Mouse (Mus musculus) midbrain, embryonic 14.5 days (tissue): Measurements from ENCODE around the gene Unk. TPM values are rescaled to one million over a fixed set of nuclear protein-coding genes. Genes with fewer than 3 reads are reported as not detected.
"Not testable (repeated sequence)": the region's sequence is repeated elsewhere in the genome, so short reads cannot be mapped to it uniquely, and the experiment has no call there.

Source experiments
- ATAC-seq: fragments of 200-750 bp; cut with Nextera tagmentation; 2 replicates; pipeline ENCODE4 v1.8.0; 2017; ENCODE audit warnings: moderate number of reproducible peaks, moderate library complexity; ENCODE audit not compliant: low FRiP score, low TSS enrichment
- DNase-seq: peaks from one replicate; pipeline ENCODE4 v3.0.0-alpha.2; 2015
- H3K27ac ChIP-seq: fragments of 300-500 bp; sonication (generic); replicated peaks from 2 replicates; pipeline ENCODE4 v1.5.1; 2014; ENCODE audit warnings: mild to moderate bottlenecking, low read depth, low read length, moderate library complexity
- H3K27me3 ChIP-seq: fragments of 300-500 bp; sonication (generic); 2 replicates; pipeline ENCODE4 v1.6.1; 2014; ENCODE audit warnings: low read length, control low read depth, mixed read lengths; ENCODE audit not compliant: control insufficient read depth, insufficient read depth
- H3K36me3 ChIP-seq: fragments of 300-500 bp; sonication (generic); 2 replicates; pipeline ENCODE4 v1.6.1; 2014; ENCODE audit warnings: low read length, control low read depth; ENCODE audit not compliant: control insufficient read depth, insufficient read depth
- H3K4me1 ChIP-seq: fragments of 300-500 bp; sonication (generic); 2 replicates; pipeline ENCODE4 v1.6.1; 2014; ENCODE audit warnings: mild to moderate bottlenecking, antibody characterized with exemption, low read length, control low read depth; ENCODE audit not compliant: control insufficient read depth, insufficient read depth
- H3K4me2 ChIP-seq: fragments of 300-500 bp; sonication (generic); 2 replicates; pipeline ENCODE4 v1.6.1; 2014; ENCODE audit warnings: mild to moderate bottlenecking, low read length, moderate library complexity
- H3K4me3 ChIP-seq: fragments of 300-500 bp; sonication (generic); replicated peaks from 2 replicates; pipeline ENCODE4 v1.5.1; 2014; ENCODE audit warnings: low read depth, low read length
- H3K9ac ChIP-seq: fragments of 300-500 bp; sonication (generic); replicated peaks from 2 replicates; pipeline ENCODE4 v1.6.1; 2014; ENCODE audit warnings: mild to moderate bottlenecking, low read length, moderate library complexity
- H3K9me3 ChIP-seq: fragments of 300-500 bp; sonication (generic); 2 replicates; pipeline ENCODE4 v1.6.1; 2016; ENCODE audit warnings: low read length, control low read depth, mixed read lengths; ENCODE audit not compliant: control insufficient read depth
- WGBS: fragments of 180-500 bp; shearing (Covaris S2); extraction: QIAGEN DNeasy Blood & Tissue Kit; methylation state at CpG from one replicate; pipeline ENCODE4 v1.1.7; 2014; 5-methylcytosine and 5-hydroxymethylcytosine counted together
- polyA plus RNA-seq: library from polyadenylated mRNA; unstranded; fragments of >200 nt; fragmentation: Nextera tagmentation; extraction: Ambion mirVana; gene quantifications from 2 replicates; pipeline ENCODE4 v1.2.1, GENCODE M21; 2014

Unk gene
- polyA plus RNA-seq, 1 experiment from 2014 or later, result 33.0 TPM

DNA sequence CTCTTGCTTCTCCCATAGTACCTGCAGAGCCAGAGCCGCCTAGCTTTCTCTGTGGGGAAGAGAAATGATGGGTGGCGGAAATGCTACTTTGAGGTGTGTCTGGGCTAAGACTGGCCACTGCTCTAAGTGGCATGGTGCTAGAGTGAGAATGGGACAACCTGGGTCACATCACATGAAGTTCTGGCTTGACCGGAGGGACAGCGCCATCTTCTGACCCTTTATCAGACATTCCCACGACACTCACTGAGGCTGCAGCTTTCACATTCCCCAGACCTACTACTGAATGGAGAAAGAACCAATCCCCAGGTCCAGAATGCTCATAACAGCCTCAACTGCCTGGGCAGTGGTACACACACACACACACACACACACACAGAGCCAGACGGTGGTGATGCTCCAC, 12.0 kb upstream of the Unk start:
- ATAC-seq, result no peak
- Histone ChIP-seq H3K27ac (no peak overlapping the region), H3K4me1 (peaks cover 16% of the 10 kb centered on the region), H3K9ac (no peak overlapping the region), H3K4me2 (no peak overlapping the region), H3K36me3 (peaks cover 27% of the 10 kb centered on the region), H3K4me3 (no peak overlapping the region), H3K9me3 (no peaks in the 10 kb centered on the region), H3K27me3 (no peaks in the 10 kb centered on the region)
- 33% methylated on average over 6 of the region's 6 CpGs for WGBS
- DNase-seq, result peak; percentile 49

DNA sequence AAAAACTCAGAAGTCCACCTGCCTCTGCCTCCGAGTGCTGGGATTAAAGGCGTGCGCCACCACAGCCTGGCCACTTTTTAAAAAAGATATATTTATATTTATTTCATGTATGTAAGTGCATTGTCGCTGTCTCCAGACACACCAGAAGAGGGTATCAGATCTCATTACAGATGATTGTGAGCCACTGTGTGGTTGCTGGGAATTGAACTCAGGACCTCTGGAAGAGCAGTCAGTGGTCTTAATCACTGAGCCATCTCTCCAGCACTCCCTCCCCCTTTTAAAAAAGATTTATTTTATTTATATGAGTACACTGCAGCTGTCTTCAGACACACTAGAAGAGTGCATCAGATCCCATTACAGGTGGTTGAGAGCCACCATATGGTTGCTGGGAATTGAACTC, 11.3 kb upstream of the Unk start:
- H3K9me3 ChIP-seq, H3K4me3 ChIP-seq, H3K9ac ChIP-seq, H3K27ac ChIP-seq, H3K4me2 ChIP-seq, H3K27me3 ChIP-seq, ATAC-seq, DNase-seq: not testable (repeated sequence)
- Histone ChIP-seq H3K4me1 (peaks cover 14% of the 10 kb centered on the region), H3K36me3 (peaks cover 31% of the 10 kb centered on the region)
- 94% methylated on average over 4 of the region's 4 CpGs for WGBS

DNA sequence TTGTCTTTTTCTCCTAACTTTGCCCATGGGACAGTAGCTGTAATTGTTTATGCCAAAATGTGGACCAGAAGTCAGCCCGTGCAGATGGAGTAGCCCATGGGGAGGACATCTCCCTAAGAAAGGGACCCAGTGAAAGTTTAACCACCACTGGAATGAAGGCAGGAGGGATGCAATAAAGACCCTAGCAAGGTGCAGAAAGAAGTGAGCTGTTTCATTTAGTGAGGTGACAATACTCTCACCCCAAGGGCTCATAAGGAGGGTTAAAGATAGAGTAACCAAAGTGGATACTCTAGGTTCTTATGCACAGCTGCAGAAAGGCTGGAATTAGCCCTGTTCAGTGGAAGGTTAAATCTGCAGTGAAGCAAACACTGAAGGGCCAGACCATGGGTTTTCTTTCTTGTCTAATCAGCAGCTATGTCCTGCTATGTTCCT, 10.7 kb upstream of the Unk start:
- no peak overlapping the region for H3K4me2 ChIP-seq
- 66% methylated on average over 1 of the region's 1 CpGs for WGBS
- H3K36me3 ChIP-seq, result peaks cover 31% of the 10 kb centered on the region
- H3K27ac ChIP-seq, result no peak overlapping the region
- ATAC-seq (no peak), DNase-seq (no peak)
- no peaks in the 10 kb centered on the region for H3K27me3 ChIP-seq
- H3K4me3 ChIP-seq, result no peak overlapping the region
- peaks cover 14% of the 10 kb centered on the region for H3K4me1 ChIP-seq
- H3K9me3 ChIP-seq, result no peaks in the 10 kb centered on the region
- H3K9ac ChIP-seq, result no peak overlapping the region

DNA sequence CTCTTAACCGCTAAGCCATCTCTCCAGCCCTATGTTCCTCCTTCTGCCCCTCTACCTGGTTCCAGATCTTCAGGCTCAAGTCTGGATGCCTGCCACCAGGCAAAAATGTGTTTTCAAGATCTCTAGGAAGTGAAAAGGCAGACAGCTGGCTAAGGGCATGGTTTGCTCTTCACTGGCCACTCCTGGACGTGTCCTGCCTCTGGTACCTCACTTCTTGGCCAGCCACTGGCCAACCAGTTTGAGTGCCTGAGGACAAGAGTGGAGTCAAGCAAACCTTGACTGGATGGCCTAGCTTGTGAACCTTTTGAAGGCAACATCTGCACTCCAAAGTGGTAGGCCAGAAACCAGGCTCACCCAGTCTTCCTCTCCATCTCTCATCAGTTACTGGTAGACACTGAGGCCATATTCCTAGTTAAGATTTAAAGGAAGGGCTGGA, 10.1 kb upstream of the Unk start:
- peaks cover 31% of the 10 kb centered on the region for H3K36me3 ChIP-seq
- no peaks in the 10 kb centered on the region for H3K9me3 ChIP-seq
- H3K27ac ChIP-seq, result no peak overlapping the region
- ATAC-seq (no peak), DNase-seq (no peak)
- H3K4me3 ChIP-seq, result no peak overlapping the region
- H3K4me2 ChIP-seq, result no peak overlapping the region
- no peaks in the 10 kb centered on the region for H3K27me3 ChIP-seq
- H3K9ac ChIP-seq, result no peak overlapping the region
- 85% methylated on average over 2 of the region's 2 CpGs for WGBS
- H3K4me1 ChIP-seq, result peaks cover 14% of the 10 kb centered on the region

- H3K9me3 ChIP-seq, result no peaks in the 10 kb centered on the region
- peaks cover 14% of the 10 kb centered on the region for H3K4me1 ChIP-seq
- H3K4me2 ChIP-seq, result no peak overlapping the region
- H3K27me3 ChIP-seq, result no peaks in the 10 kb centered on the region
- DNase-seq (peak; percentile 23), ATAC-seq (no peak)
- WGBS, result 62% methylated on average over 1 of the region's 1 CpGs
- no peak overlapping the region for H3K9ac ChIP-seq
- no peak overlapping the region for H3K27ac ChIP-seq
- peaks cover 31% of the 10 kb centered on the region for H3K36me3 ChIP-seq
- no peak overlapping the region for H3K4me3 ChIP-seq
These were observed 9.6 kb upstream of the Unk start for GRCm38 (mm10) chr11:116020519-116020922.

GRCm38 (mm10) chr11:116021328-116022220, 8.5 kb upstream of the Unk start:
- WGBS, result 82% methylated on average over 6 of the region's 6 CpGs
- Histone ChIP-seq H3K9me3 (no peaks in the 10 kb centered on the region), H3K4me2 (peak overlapping the region; percentile 78), H3K4me3 (peak overlapping the region; percentile 41), H3K27ac (no peak overlapping the region), H3K4me1 (peaks cover 14% of the 10 kb centered on the region), H3K9ac (no peak overlapping the region), H3K27me3 (no peaks in the 10 kb centered on the region), H3K36me3 (peaks cover 31% of the 10 kb centered on the region)
- ATAC-seq, result no peak
- DNase-seq, result no peak

DNA sequence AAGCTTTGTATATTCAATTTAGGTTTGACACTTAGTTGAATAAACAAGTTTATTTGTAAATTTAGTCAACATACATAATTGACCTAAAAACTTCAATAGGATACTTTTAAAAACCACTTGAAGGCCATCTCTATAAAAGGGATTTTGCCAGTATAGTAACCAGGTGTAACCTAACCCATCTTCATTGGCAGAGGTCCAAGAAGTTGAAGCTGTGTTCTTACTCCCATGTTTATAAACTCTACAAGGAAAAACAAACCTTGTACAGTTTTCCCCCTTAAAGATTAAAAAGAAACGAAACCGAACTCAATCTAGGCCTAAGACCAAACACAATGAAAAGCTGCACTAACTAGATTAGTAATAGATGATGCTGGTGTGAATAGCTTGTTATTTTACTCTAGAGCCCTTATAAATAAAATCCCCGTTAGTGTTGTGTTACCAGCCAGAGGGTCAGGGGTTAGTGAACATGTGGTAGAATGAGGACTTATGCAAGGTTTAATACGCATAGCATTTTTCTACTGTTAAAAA, 7.8 kb upstream of the Unk start:
- ATAC-seq, result no peak
- Histone ChIP-seq H3K36me3 (peaks cover 31% of the 10 kb centered on the region), H3K27me3 (no peaks in the 10 kb centered on the region), H3K9me3 (no peaks in the 10 kb centered on the region), H3K9ac (no peak overlapping the region; the same call in 1 of the 2 replicates), H3K4me2 (peak overlapping the region; percentile 78), H3K4me1 (peaks cover 14% of the 10 kb centered on the region), H3K4me3 (peak overlapping the region; percentile 41), H3K27ac (no peak overlapping the region)
- DNase-seq, result peak; percentile 35
- 69% methylated on average over 4 of the region's 4 CpGs for WGBS

DNA sequence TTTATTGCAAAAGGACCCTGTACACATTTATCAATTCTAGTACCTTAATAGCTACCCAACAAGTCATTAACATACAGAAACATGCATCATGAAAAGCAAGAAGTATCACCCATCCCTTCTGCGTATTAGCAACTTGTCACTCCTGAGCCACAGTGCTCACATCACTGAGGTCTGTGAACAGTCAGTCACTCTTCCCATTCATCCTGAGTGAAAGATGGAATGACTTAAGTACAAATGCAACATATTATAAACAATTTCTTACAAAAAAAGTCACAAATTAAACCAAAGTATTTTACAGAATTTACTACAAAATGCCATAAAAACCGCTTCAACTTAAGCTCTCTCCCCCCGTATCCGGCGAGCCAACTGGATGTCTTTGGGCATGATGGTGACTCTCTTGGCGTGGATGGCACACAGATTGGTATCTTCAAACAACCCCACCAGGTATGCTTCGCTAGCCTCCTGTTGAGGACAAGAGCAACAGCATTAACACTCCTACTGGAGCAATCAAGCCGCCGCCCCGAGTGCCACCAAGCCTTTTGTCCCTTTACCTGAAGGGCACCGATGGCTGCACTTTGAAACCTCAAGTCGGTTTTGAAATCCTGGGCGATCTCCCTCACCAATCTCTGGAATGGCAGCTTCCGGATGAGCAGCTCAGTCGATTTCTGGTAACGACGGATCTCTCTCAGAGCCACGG, 6.9 kb upstream of the Unk start:
- H3K27ac ChIP-seq, result peak overlapping the region; percentile 97
- peak overlapping the region; percentile 97 for H3K9ac ChIP-seq
- 6% methylated on average over 18 of the region's 18 CpGs for WGBS
- ATAC-seq, H3K27me3 ChIP-seq, H3K9me3 ChIP-seq: not testable (repeated sequence)
- H3K4me1 ChIP-seq, result peaks cover 14% of the 10 kb centered on the region
- H3K4me2 ChIP-seq, result peak overlapping the region; percentile 78
- peaks cover 31% of the 10 kb centered on the region for H3K36me3 ChIP-seq
- peak; percentile 44 for DNase-seq
- H3K4me3 ChIP-seq, result peak overlapping the region; percentile 78
